Mouse (Mus musculus) lung, postnatal 0 days (tissue): ENCODE data around the gene Zwilch.

ENCODE experiments used
- CTCF ChIP-seq: IDR thresholded peaks from 2 replicates; pipeline ENCODE4 v1.5.1; 2016; ENCODE audit warnings: antibody characterized with exemption, mild to moderate bottlenecking
- EP300 ChIP-seq: IDR thresholded peaks from 2 replicates; pipeline ENCODE4 v1.6.1; 2016; ENCODE audit warnings: antibody characterized with exemption, mild to moderate bottlenecking, control low read depth

- TF ChIP-seq CTCF (no peak), EP300 (no peak)
These were observed 43.7 kb upstream of the Zwilch start for GRCm38 (mm10) chr9:64216641-64217040.
